Mouse (Mus musculus) olfactory bulb, adult 2 months (tissue): ENCODE measurements around the gene Bnipl. TPM values are rescaled to one million over a fixed set of nuclear protein-coding genes. Genes with fewer than 3 reads are reported as not detected.

Experiments
- H3K27ac ChIP-seq: fragments of 200-500 bp; 2 replicates; pipeline ENCODE4 v1.5.1; 2012; ENCODE audit warnings: low read depth, low read length; ENCODE audit not compliant: insufficient read depth
- H3K4me1 ChIP-seq: fragments of 200-500 bp; 2 replicates; pipeline ENCODE4 v1.6.1; 2012; ENCODE audit warnings: low read length; ENCODE audit not compliant: control insufficient read depth, insufficient read depth
- H3K4me3 ChIP-seq: fragments of 200-500 bp; 2 replicates; pipeline ENCODE4 v1.5.1; 2012; ENCODE audit warnings: mild to moderate bottlenecking, low read depth, low read length, moderate library complexity; ENCODE audit not compliant: insufficient read depth
- CTCF ChIP-seq: fragments of 200-500 bp; IDR thresholded peaks from 2 replicates; pipeline ENCODE4 v1.5.1; 2012; ENCODE audit warnings: low read depth, mild to moderate bottlenecking, low read length, moderate library complexity; ENCODE audit not compliant: insufficient read depth
- POLR2A ChIP-seq: fragments of 200-500 bp; IDR thresholded peaks from 2 replicates; pipeline ENCODE4 v1.6.1; 2012; ENCODE audit warnings: mild to moderate bottlenecking, low read depth, low read length, moderate library complexity; ENCODE audit not compliant: insufficient read depth
- WGBS: fragments of 180-500 bp; shearing (Covaris S2); methylation state at CpG from one replicate; pipeline ENCODE4 v1.1.7; 2018; 5-methylcytosine and 5-hydroxymethylcytosine counted together
- polyA plus RNA-seq: library from polyadenylated mRNA; stranded (reverse); fragments of >200 nt; gene quantifications from 2 replicates; pipeline ENCODE4 v1.2.4, GENCODE M21; 2012; ENCODE audit warnings: low replicate concordance; ENCODE audit not compliant: missing spikeins, insufficient read depth, insufficient read length

The Bnipl gene
- polyA plus RNA-seq, 1 experiment = not detected

DNA sequence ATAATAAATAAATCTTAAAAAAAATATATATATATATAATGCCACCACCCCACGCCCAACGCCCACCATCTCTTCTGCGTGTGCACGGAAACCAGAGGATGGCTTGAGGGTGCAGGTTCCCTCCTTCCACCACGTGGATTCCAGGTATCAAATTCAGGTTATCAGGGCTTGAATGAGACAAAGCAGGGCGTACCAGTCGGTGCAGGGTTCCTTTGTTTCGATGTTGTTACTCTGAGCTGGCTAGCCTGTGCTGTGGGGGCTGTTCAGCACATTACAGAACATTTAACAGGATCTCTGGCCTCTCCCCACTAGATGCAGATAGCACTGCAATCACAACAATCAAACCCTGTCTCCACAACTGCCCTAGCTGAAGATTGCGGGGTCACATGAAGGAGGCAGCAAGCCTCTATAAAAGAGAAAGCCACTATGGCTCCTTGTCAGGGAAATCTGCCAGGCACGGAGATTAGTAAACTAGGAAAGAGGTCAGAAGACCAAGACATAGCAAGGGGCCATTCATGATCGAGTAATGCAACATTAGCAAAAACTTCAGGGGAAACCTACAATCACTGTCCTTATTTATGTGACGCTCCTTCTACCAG, 19.9 kb upstream of the Bnipl start:
- Histone ChIP-seq H3K4me3 (no peak overlapping the region), H3K27ac (no peak overlapping the region), H3K4me1 (peaks cover 11% of the 10 kb centered on the region)
- WGBS = 68% methylated on average over 12 of the region's 12 CpGs
- TF ChIP-seq CTCF (no peak), POLR2A (no peak)

DNA sequence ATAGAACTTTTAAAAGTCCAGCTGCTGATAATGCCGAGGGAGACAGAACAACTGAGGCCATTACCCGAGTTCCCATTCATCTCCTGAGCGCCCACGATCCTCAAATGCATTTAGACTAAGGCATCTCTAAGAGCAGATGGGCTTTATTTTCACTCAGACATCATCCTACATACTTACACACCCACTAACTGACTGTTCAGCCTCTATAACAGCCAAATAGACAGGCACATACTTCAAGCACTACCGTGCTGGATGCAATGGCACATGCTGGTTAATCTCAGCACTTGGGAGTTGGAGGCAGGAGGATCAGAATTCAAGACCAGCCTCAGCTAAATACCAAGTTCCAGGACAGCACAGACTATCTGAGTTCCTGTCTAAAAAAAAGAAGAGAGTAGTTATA, 18.8 kb upstream of the Bnipl start:
- H3K4me1 ChIP-seq = peaks cover 11% of the 10 kb centered on the region
- no peak for TF ChIP-seq CTCF
- TF ChIP-seq POLR2A = no peak
- H3K27ac ChIP-seq = no peak overlapping the region
- no peak overlapping the region for H3K4me3 ChIP-seq
- WGBS = 51% methylated on average over 5 of the region's 5 CpGs

DNA sequence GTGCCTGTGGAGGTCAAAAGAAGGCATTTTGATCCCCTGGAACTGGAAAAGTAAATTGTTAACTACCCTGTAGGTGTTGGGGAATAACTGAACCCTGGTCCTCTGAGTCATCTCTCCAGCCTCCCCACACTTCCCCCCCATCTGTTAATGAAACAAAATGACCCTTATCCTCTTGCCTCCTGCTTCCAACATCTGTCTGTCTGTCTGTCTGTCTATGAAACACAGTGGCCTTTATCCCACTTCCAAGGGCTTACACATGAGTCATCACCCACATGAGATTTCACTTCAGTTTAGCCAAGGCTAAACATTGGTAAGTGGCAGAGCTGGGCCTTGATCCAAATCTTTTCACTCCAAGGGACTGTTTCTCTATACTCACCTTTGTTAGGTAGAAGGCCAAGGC, 16.9 kb upstream of the Bnipl start:
- no peak overlapping the region for H3K4me3 ChIP-seq
- no peak overlapping the region for H3K27ac ChIP-seq
- TF ChIP-seq POLR2A = no peak
- no peak for TF ChIP-seq CTCF
- peaks cover 3% of the 10 kb centered on the region; the same call in 1 of the 2 replicates for H3K4me1 ChIP-seq

DNA sequence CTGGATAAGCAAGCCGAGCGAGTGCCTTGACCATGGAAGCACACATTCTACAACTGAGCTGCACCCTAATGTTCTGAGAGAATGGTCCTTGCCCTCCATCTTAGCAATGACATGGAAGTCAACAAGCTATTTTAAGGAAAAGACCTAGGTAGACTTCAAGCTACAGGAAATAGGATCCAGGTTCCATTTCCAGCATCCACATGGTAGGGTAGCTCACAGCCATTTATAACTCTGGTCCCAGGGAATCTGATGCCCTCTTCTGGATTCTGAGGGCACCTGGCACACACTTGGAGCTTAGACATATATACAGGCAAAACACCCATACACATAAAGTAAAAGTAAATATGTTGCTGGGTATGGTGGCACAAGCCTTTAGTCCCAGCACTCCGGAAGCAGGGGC, 15.1 kb upstream of the Bnipl start:
- Histone ChIP-seq H3K27ac (no peak overlapping the region), H3K4me3 (no peak overlapping the region), H3K4me1 (0 out of 2 replicates have a peak, but pooled peaks cover 3% of the 10 kb centered on the region)
- TF ChIP-seq POLR2A = no peak
- TF ChIP-seq CTCF = no peak
- 97% methylated on average over 3 of the region's 3 CpGs for WGBS

DNA sequence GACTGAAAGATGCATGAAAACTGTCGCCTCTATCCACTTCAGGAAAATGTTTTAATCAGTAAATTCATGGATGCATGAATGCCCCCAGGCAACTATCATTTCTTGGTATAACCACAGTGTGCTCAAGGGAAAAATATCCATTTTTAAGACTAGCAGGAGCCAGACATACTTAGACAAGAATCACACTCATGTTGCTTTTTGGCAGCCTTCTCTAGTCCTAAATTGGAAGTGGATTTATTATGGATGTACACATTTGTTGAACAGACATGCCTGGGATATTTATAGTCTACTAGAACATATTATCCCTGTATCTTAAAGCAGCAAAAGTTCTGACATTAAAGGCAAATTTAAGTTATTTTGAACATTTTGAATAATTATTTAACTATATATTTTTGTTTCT, 13.7 kb upstream of the Bnipl start:
- Histone ChIP-seq H3K27ac (no peak overlapping the region), H3K4me1 (no peaks in the 10 kb centered on the region), H3K4me3 (no peak overlapping the region)
- WGBS = 81% methylated on average over 1 of the region's 1 CpGs
- TF ChIP-seq POLR2A (no peak), CTCF (no peak)

DNA sequence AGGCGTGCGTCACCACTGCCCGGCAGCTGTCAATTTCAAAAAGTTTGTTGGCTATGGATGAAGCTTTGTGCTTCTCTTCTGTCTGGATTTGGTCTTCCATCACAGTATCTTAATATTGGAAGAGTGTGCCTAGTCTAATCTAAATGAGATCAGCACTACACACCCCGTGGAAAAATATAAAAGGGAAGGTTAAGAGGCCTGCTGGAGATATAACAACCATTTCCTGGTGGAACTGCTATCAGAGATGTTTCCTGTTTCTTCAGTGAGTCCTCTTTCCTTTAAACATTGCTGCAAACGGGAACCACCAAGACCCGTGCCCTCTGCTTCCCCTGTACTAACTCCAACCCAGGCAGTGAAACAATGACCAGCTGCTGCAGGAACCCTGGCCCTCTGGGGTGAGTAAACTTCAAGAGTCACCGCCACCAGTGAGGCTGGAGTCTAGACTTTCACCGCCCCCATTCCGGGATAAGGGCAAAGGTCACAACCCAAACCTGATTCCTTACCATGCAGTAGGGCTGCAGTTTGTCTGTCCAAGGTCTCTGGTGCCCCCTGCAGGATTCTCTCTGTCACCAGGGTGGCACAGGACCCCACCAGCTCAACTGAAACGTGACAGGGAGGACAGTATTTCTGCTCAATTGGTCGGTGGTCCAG, 12.2 kb upstream of the Bnipl start:
- TF ChIP-seq CTCF = peak; percentile 53; the same call in 1 of the 2 replicates
- no peak for TF ChIP-seq POLR2A
- 57% methylated on average over 11 of the region's 11 CpGs for WGBS
- Histone ChIP-seq H3K4me1 (no peaks in the 10 kb centered on the region), H3K27ac (no peak overlapping the region), H3K4me3 (no peak overlapping the region)

DNA sequence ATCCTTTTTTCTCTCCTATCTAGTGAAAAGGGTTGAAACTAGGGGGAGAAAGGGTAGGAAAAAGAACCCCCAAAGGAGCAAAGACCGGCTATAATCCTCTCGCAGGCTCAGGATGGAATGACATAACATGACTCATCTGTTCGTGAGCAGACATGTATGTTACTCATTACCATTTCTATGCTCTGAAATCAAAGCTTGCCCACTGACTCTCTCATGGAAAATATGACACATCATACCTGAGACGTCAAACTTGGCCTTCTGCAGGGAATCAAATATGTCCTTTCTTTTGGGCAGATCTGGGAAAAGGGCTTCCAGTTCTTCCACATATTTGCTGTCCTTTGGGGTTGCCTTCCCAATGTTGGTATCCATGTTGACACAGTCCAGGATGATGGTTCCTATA, 11.0 kb upstream of the Bnipl start:
- H3K27ac ChIP-seq = no peak overlapping the region
- no peak for TF ChIP-seq POLR2A
- TF ChIP-seq CTCF = no peak
- H3K4me3 ChIP-seq = no peak overlapping the region
- H3K4me1 ChIP-seq = no peaks in the 10 kb centered on the region
- 91% methylated on average over 4 of the region's 4 CpGs for WGBS

DNA sequence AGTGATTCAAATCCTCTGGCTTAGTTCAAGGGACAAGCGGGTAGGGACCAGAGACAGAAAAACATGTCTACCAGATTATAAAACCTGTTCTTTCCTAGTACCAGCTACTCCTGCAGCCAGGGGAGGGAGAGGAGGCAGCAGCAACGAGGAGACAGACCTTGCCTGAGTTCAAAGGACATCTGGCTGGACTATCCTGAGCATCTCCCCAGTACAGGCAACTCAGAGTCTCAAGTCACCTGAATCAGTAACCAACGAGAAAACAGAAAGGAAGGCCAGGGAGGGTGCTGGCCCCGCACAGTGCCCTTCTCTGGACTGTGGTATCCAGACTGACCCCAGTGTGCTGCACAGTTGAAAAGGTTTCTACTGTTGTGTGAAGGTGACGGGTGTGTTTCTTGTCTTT, 5.9 kb upstream of the Bnipl start:
- TF ChIP-seq CTCF (no peak), POLR2A (no peak)
- Histone ChIP-seq H3K4me3 (no peak overlapping the region), H3K4me1 (no peaks in the 10 kb centered on the region), H3K27ac (no peak overlapping the region)
- 83% methylated on average over 5 of the region's 5 CpGs for WGBS

DNA sequence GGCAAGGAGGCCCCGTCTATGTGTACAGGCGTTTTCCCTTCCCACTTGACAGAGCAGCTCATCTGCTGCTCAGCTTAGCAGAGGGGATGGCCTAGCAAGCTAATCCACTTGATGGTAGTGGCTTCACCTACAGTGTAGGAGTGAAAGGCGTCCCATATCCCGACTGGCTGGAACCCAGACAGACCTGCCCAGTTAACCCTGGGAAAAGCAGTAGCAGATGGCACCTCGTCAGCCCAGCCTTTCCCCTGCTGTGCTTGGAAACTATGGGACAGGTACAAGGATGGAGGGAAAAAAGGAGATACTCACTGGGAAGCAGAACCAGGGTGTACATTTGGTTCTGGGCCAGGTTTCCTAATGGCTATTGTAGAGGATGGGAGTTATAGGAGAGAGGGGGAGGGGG, 632 bp downstream of the Bnipl start:
- 89% methylated on average over 5 of the region's 5 CpGs for WGBS
- no peak overlapping the region for H3K27ac ChIP-seq
- TF ChIP-seq POLR2A (no peak), CTCF (no peak)
- H3K4me3 ChIP-seq = no peak overlapping the region
- peaks cover under 1% of the 10 kb centered on the region for H3K4me1 ChIP-seq
